Mouse (Mus musculus) olfactory bulb, adult 2 months (tissue): ENCODE results near the gene Ostf1.

ENCODE experiments used
- CTCF ChIP-seq: fragments of 200-500 bp; IDR thresholded peaks from 2 replicates; pipeline ENCODE4 v1.5.1; 2012; ENCODE audit warnings: low read depth, mild to moderate bottlenecking, low read length, moderate library complexity; ENCODE audit not compliant: insufficient read depth
- POLR2A ChIP-seq: fragments of 200-500 bp; IDR thresholded peaks from 2 replicates; pipeline ENCODE4 v1.6.1; 2012; ENCODE audit warnings: mild to moderate bottlenecking, low read depth, low read length, moderate library complexity; ENCODE audit not compliant: insufficient read depth

DNA sequence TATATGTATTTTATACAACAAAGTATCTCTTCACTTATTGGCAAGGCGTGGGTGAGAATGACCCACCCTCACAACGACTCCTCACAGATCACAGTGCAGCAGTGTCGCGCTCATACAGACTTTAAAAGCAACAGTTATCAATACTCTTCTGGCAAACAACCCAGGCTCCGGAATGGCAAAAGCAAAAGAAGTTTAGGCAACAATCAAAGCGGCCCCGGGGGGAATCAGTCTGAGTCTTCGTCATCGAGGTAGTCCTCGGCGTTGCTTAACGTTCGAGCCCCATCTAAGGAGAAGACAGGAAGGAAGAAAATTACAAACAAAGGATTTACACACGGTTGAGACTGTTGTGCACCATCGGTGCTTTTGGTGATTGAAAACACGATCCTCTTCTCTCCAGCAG, 50.6 kb downstream of the Ostf1 start:
- no peak for TF ChIP-seq CTCF
- TF ChIP-seq POLR2A: no peak
